Mouse (Mus musculus) small intestine, adult 2 months (tissue): ENCODE measurements around the gene Deup1. TPM values are rescaled to one million over a fixed set of nuclear protein-coding genes. Genes with fewer than 3 reads are reported as not detected.

Experiments used
- H3K27ac ChIP-seq: fragments of 200-500 bp; 2 replicates; pipeline ENCODE4 v1.5.1; 2012; ENCODE audit warnings: low read depth, low read length, control low read depth, inconsistent platforms; ENCODE audit not compliant: insufficient read depth
- H3K27me3 ChIP-seq: fragments of 200-500 bp; 2 replicates; pipeline ENCODE4 v1.6.1; 2012; ENCODE audit warnings: mild to moderate bottlenecking, moderate library complexity, low read length, inconsistent platforms; ENCODE audit not compliant: control insufficient read depth, insufficient read depth
- H3K36me3 ChIP-seq: fragments of 200-500 bp; 2 replicates; pipeline ENCODE4 v1.6.1; 2012; ENCODE audit warnings: mild to moderate bottlenecking, low read length, control low read depth, inconsistent platforms; ENCODE audit not compliant: control insufficient read depth, insufficient read depth
- H3K4me1 ChIP-seq: fragments of 200-500 bp; 2 replicates; pipeline ENCODE4 v1.6.1; 2012; ENCODE audit warnings: low read length, inconsistent platforms, mixed read lengths; ENCODE audit not compliant: control insufficient read depth, insufficient read depth, insufficient read length
- H3K4me3 ChIP-seq: fragments of 200-500 bp; 2 replicates; pipeline ENCODE4 v1.5.1; 2012; ENCODE audit warnings: low read depth, mild to moderate bottlenecking, control low read depth, inconsistent platforms, low read length, moderate library complexity
- CTCF ChIP-seq: fragments of 200-500 bp; IDR thresholded peaks from 2 replicates; pipeline ENCODE4 v1.5.1; 2012; ENCODE audit warnings: low read depth, mild to moderate bottlenecking, control low read depth, inconsistent platforms, low read length, moderate library complexity, mixed read lengths; ENCODE audit not compliant: insufficient replicate concordance, insufficient read length; ENCODE audit errors: extremely low read depth
- POLR2A ChIP-seq: fragments of 200-500 bp; IDR thresholded peaks from 2 replicates; pipeline ENCODE4 v1.6.1; 2012; ENCODE audit warnings: low read depth, mild to moderate bottlenecking, control low read depth, inconsistent platforms, low read length, moderate library complexity
- WGBS: fragments of 180-500 bp; shearing (Covaris S2); methylation state at CpG from one replicate; pipeline ENCODE4 v1.1.7; 2018; 5-methylcytosine and 5-hydroxymethylcytosine counted together
- polyA plus RNA-seq: library from polyadenylated mRNA; depleted of rRNA; stranded (reverse); fragments of >200 nt; gene quantifications from 2 replicates; pipeline ENCODE4 v1.2.3, GENCODE M21; 2012

Gene Deup1
- polyA plus RNA-seq, 1 experiment: not detected

DNA sequence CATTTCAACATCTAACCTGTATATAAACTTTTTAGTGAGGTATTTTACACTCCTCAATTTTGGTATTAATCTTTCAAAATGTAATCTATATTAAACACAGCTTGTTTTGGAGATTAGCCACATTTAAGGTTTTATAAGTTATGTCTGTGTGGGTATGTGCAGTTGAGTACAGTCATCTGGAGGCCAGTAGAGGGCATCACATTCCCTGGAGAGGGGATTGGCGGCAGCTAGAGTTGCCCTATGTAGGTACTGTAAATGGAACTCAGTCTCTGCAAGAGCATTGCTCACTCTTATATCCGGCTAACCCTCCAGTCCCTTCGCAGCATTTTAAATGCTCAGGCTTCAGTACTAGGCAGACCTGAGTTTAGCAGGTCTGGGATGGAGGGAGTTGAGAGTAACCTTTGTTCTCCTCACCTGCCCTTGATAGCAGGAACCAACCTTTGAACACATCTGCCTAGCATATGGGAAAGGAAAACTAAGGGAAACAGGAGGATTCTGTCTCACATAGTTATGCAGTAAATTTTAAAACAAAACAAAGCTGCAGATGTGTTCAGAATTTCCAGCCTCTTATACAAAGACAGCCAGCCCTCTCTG is 90.2 kb downstream of the Deup1 start:
- Histone ChIP-seq H3K4me1 (peaks cover 40% of the 10 kb centered on the region), H3K27ac (peak overlapping the region; percentile 87), H3K36me3 (peaks cover 5% of the 10 kb centered on the region), H3K4me3 (no peak overlapping the region), H3K27me3 (no peaks in the 10 kb centered on the region)
- peak; percentile 50; the same call in 1 of the 2 replicates for TF ChIP-seq CTCF
- no peak for TF ChIP-seq POLR2A
- 35% methylated on average over 3 of the region's 3 CpGs for WGBS

DNA sequence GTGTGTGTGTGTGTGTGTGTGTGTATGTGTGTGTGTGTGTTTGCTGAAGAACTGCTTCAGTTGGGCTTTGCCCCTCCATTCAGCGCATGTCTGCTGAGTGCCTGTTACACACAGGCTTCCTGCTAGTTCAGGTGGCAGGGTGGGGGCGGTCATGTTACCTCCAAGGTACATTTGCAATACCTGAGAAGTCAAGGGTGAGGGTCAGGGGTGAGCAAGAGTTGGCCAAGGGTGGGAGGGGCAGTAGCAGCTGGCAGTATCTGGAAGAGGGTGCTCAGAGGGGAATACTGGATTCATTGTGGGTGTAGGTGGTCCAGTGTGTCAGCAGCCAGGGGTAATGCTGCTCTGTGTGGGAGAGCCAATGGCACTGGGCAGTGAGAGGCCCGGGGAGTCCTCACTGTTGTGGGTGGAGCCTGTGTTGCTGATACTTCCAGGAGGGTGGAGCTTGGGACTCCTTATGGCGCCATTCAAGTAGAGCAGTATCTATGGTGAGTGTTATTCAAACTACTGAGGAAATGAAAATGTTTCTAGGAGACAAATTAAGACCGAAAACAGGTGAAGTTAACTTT is 90.8 kb downstream of the Deup1 start:
- peaks cover 34% of the 10 kb centered on the region for H3K4me1 ChIP-seq
- H3K36me3 ChIP-seq: peaks cover 5% of the 10 kb centered on the region
- no peaks in the 10 kb centered on the region for H3K27me3 ChIP-seq
- no peak overlapping the region for H3K4me3 ChIP-seq
- WGBS: 56% methylated on average over 5 of the region's 5 CpGs
- TF ChIP-seq POLR2A (no peak), CTCF (no peak)
- peak overlapping the region; percentile 41; the same call in 1 of the 2 replicates for H3K27ac ChIP-seq

DNA sequence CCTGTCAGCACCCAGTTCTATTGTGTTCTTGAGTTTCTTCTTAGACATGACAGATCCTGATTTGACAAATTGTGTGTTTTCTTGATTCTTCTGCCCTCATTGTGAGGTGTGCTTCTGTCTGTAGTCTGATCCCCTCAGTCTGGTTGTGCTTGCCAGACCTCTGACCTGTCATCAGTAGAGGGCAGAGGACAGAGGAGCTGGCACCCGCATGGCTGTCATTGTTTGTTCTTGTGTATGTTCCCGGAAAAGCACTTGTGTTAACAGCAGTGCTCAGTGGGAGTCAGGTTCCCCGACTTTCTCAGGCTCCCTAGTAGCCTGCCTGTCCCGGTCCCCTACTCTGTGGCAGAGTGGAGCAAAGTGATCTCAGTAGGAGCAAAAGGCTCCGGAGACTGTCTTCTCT is 92.3 kb downstream of the Deup1 start:
- H3K27ac ChIP-seq: peak overlapping the region; percentile 17

DNA sequence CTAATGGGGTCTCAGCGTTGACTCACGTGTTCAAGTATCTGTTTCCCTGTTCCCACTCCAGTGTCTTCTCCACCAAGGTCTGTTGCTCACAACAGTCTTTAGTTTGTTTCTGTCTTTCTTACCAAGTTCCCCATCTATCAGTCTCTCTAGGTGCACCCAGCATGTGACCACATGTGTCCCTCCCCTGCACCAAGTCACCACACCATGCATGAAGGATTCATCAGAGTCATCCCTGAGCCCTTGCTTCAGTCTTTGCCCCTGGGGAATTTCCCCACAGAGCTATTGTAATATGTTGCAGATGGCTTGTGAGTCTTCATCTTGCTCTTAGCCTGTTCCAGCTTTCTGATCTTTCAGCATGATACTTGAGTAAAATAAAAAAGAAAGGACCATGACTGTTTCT is 93.6 kb downstream of the Deup1 start:
- Histone ChIP-seq H3K4me1 (peaks cover 38% of the 10 kb centered on the region), H3K36me3 (0 out of 2 replicates have a peak, but pooled peaks cover 2% of the 10 kb centered on the region), H3K27me3 (no peaks in the 10 kb centered on the region), H3K27ac (no peak overlapping the region), H3K4me3 (no peak overlapping the region)
- WGBS: 96% methylated on average over 2 of the region's 2 CpGs
- TF ChIP-seq CTCF: no peak
- no peak for TF ChIP-seq POLR2A

More for the DNA sequence above, 92.3 kb downstream of the Deup1 start:
- peaks cover 6% of the 10 kb centered on the region for H3K36me3 ChIP-seq
- H3K4me3 ChIP-seq: no peak overlapping the region
- 17% methylated on average over 5 of the region's 5 CpGs for WGBS
- H3K4me1 ChIP-seq: peaks cover 30% of the 10 kb centered on the region
- no peaks in the 10 kb centered on the region for H3K27me3 ChIP-seq
- TF ChIP-seq CTCF: no peak
- no peak for TF ChIP-seq POLR2A

DNA sequence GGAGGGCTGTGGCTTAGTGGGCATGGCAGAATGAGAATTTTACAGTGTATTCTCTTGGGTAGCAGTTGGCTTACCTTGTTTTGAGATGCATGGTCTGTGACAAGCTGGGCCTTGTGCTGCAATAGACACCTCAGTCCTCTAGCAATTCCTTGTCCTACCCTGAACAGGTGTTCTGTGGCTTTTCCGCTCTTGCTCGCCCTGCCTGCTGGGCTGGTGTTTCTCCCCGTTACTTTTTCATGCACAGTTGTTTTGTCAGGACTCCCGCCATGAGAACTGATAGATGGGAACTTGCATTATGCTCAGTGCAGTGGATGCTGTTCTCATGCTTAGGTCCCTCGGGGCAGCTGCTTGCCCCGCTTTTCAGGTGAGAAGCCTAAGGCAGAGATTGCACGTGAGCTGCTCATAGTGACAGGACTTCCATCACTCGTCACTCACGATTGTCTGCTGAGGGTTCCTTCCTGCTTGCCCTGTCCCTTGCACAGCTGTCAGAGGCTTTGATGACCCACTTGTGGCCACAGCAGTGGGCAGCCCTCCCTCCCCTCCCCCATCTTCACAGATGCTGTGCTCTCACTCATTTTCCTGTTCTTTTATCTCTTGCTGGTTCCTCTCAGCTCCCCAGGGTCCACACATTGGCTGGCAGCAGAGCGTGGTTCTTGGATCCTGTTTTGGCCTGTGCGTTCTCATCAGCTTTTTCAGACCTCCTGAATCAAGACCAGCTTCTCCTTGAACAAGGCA is 94.2 kb downstream of the Deup1 start:
- Histone ChIP-seq H3K4me1 (peaks cover 39% of the 10 kb centered on the region), H3K36me3 (0 out of 2 replicates have a peak, but pooled peaks cover 2% of the 10 kb centered on the region), H3K27ac (no peak overlapping the region), H3K27me3 (no peaks in the 10 kb centered on the region), H3K4me3 (no peak overlapping the region)
- TF ChIP-seq POLR2A: no peak
- no peak for TF ChIP-seq CTCF
- WGBS: 80% methylated on average over 11 of the region's 11 CpGs

DNA sequence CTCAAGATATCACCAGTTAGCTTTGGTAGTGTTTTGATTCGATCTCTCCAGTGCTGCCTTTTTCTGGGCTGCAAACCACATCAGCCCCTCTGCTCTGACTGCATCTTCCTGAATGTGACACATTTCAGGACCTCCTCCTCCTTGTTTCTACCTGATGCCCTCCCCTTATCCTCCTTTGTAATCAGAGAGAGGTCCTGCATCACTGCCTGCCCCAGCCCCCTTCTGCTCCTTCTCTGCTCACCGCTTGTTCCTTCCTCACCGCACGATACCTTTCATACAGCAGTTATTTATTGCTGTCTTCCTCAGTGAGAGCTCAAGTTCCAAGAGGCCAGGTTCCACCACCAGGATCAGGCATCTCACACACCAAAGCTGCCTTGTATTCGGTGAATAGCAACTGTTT is 96.5 kb downstream of the Deup1 start:
- Histone ChIP-seq H3K36me3 (0 out of 2 replicates have a peak, but pooled peaks cover 5% of the 10 kb centered on the region), H3K27me3 (no peaks in the 10 kb centered on the region), H3K4me3 (no peak overlapping the region), H3K27ac (no peak overlapping the region), H3K4me1 (peaks cover 25% of the 10 kb centered on the region)
- WGBS: 69% methylated on average over 5 of the region's 5 CpGs
- TF ChIP-seq CTCF (no peak), POLR2A (no peak)

DNA sequence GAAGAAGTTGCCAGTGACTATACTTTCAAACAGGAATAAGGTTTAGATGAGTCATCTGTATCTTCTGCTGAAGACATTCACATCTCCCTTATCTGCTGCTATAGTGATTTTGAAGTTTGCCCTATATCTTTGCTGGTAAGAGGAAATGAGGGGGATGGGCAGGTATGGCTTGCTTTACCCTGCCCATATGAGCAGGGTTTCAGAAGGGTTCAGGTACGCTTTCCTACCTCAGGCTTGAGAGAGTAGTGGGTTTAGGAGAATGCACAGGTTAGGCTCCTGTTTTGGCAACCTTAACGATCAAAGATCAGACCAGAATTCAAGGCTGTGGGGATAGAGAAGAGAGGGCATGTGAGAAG is 97.8 kb downstream of the Deup1 start:
- WGBS: 39% methylated on average over 2 of the region's 2 CpGs
- peaks cover 17% of the 10 kb centered on the region for H3K4me1 ChIP-seq
- H3K27ac ChIP-seq: peak overlapping the region; percentile 55
- no peak overlapping the region for H3K4me3 ChIP-seq
- 0 out of 2 replicates have a peak, but pooled peaks cover 5% of the 10 kb centered on the region for H3K36me3 ChIP-seq
- no peak for TF ChIP-seq CTCF
- TF ChIP-seq POLR2A: no peak
- H3K27me3 ChIP-seq: no peaks in the 10 kb centered on the region
